Mouse (Mus musculus) E14TG2a.4 (cell line): ENCODE results near the gene Cstf3.

Experiments
- H3K27me3 ChIP-seq: 2 replicates; pipeline ENCODE4 v1.6.1; 2014; ENCODE audit warnings: low read length, control low read depth; ENCODE audit not compliant: insufficient read depth
- H3K36me3 ChIP-seq: 2 replicates; pipeline ENCODE4 v1.6.1; 2014; ENCODE audit warnings: low read length, control low read depth; ENCODE audit not compliant: insufficient read depth
- H3K4me1 ChIP-seq: replicated peaks from 2 replicates; pipeline ENCODE4 v1.6.1; 2014; ENCODE audit warnings: low read depth, low read length, control low read depth
- H3K4me3 ChIP-seq: replicated peaks from 2 replicates; pipeline ENCODE4 v1.5.1; 2014; ENCODE audit warnings: mild to moderate bottlenecking, low read length
- H3K9me3 ChIP-seq: 2 replicates; pipeline ENCODE4 v1.6.1; 2014; ENCODE audit warnings: low read length, control low read depth
- CTCF ChIP-seq: conservative IDR thresholded peaks from 2 replicates; pipeline ENCODE4 v1.5.1; 2014; ENCODE audit warnings: low read length
- NANOG ChIP-seq: IDR thresholded peaks from 2 replicates; pipeline ENCODE4 v1.6.1; 2014; ENCODE audit warnings: borderline replicate concordance, low read length, mixed read lengths
- POU5F1 ChIP-seq: IDR thresholded peaks from 2 replicates; pipeline ENCODE4 v1.6.1; 2014; ENCODE audit warnings: low read length, borderline replicate concordance

Gene Cstf3

DNA sequence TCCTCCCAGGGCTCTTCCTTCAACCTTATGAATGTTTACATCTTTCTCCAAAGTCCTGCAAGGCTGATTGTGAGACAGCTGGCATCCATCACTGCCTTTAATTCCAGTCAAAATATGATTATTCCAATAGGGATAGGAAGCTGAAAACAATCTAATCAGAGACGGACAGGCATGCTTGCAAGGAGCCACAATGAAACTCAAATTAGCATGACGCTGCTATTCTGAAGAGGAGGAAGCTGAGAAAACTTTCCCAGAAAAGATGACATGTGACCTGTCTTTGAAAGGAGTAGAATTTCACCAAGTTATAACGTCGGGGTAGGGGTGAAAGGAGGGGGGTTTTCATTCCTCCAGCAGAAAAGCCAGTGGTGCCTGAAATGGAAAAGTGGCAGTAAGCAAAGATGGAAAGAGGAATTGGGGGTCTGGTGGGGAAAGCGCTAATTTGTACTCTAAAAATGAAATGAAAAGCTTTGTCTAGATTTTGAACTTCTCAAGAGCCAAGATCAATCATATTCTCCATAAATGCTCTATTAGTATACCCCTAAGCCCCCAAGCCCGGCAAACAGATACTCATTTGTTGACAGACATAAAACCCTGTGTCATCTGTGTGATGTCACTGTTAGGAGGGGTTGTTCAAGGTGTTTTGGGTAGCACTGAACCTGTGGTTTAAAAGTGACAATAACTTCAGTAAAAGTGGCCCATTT lies 120.5 kb downstream of the Cstf3 start:
- Histone ChIP-seq H3K36me3 (no peaks in the 10 kb centered on the region), H3K27me3 (peaks cover 18% of the 10 kb centered on the region), H3K9me3 (no peaks in the 10 kb centered on the region), H3K4me3 (no peak overlapping the region), H3K4me1 (peaks cover 36% of the 10 kb centered on the region)
- TF ChIP-seq NANOG (no peak), POU5F1 (no peak), CTCF (no peak)

DNA sequence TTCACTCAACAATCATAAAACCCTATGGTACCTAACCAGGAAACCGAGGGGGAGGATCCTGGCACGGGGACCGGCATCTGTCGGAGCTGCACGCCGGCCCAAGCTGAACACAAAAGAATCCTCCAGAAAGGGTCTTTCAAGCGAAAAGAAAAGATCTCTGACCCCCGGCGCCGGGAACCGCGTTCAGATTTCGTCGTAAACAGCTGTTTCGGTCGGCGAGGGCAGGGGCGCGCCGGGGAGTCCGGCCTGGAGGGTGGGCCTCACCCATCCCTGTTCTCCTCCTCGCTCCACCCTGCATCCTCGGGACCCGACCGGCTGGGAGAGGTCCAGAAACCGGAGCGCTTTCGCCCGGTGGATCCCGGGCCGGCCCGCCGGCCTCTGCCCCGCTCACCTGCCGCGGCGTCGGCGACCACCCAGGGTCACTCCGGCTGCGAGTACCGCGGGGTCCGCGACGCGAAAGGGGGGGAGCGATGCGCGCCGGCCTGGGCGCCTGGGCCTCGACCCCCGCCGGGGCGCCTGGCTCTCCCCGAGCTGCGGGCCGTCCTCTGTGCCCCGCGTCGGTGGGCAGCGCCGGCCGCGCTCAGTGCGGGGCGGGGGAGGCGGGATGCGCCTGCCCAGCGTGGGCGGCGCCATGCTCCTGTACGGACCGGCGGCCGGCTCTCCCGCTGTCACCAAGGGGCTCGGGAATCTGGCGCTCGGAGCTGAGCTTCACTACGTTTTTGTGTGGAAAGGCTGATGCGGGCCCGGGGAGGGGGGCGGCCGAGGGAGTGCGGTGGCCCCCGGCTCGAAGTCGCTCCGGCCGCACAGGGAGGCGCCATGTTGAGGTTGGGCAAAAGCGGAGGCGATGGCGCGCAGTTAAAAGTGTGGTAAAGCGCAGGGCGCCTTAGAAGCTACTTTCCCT lies 121.5 kb downstream of the Cstf3 start, which contains the start of gene Tcp11l1:
Tcp11l1 (minus strand) TSS at position 585 of the 901 bp plus-strand sequence.
- TF ChIP-seq CTCF = no peak
- no peak for TF ChIP-seq NANOG
- no peak for TF ChIP-seq POU5F1
- no peaks in the 10 kb centered on the region for H3K9me3 ChIP-seq
- H3K36me3 ChIP-seq = no peaks in the 10 kb centered on the region
- peak within 1 kb of the TSS; percentile 87 for H3K4me3 ChIP-seq
- H3K27me3 ChIP-seq = peaks cover 18% of the 10 kb centered on the region
- H3K4me1 ChIP-seq = peaks cover 36% of the 10 kb centered on the region

DNA sequence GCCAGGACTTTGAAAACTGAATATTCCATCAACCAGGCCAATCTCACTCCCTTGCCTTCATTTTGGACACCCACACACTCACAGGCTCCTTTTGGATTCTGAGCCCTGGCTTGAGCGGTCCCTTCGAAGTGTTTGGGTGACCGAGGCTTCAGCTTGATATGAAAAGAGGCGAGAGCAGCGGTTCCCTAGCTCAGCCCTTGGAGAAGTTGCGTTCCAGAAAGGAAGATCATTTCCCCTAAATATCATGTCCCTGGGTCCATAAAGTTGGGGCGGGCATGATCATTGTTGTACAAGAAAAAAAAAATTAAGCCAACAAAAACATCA lies 122.1 kb downstream of the Cstf3 start:
- Histone ChIP-seq H3K27me3 (peaks cover 18% of the 10 kb centered on the region), H3K4me3 (peak overlapping the region; percentile 87), H3K36me3 (no peaks in the 10 kb centered on the region), H3K9me3 (no peaks in the 10 kb centered on the region), H3K4me1 (peaks cover 36% of the 10 kb centered on the region)
- TF ChIP-seq CTCF (no peak), POU5F1 (no peak), NANOG (no peak)

DNA sequence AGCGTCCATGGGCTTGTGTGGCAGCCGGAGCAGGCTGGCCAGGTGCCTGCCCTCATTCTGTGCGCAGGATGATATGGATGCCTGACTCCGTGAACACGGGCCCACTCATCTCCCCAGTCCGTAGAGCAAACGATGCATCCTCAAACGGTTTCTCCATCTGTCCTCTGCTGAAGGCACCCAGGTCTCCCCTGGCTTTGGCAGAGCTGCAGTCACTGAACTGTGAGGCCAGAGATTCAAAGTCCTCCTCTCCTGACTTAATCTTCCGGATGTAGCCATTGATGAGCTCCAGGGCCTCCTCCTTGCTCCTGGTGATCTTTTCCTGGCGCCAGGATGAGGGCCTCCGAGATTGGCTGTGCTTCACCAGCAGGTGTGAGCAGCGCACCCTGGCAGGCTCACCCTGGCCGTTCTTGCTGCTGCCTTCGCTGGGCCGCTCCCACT lies 124.0 kb downstream of the Cstf3 start:
- Histone ChIP-seq H3K36me3 (no peaks in the 10 kb centered on the region), H3K4me1 (peaks cover 26% of the 10 kb centered on the region), H3K9me3 (no peaks in the 10 kb centered on the region), H3K4me3 (no peak overlapping the region), H3K27me3 (peaks cover 18% of the 10 kb centered on the region)
- TF ChIP-seq POU5F1 (no peak), CTCF (no peak), NANOG (no peak)
